Mouse (Mus musculus) urinary bladder, adult 2 months (tissue): ENCODE results near the gene Dffa. TPM values are rescaled to one million over a fixed set of nuclear protein-coding genes. Genes with fewer than 3 reads are reported as not detected.
A peak's percentile ranks its signal among the peaks of the same experiment; 100 is the strongest.
"Not testable (repeated sequence)": the region's sequence is repeated elsewhere in the genome, so short reads cannot be mapped to it uniquely, and the experiment has no call there.

ENCODE experiments used
- DNase-seq: peaks from one replicate; pipeline ENCODE4 v3.0.0; 2022; ENCODE audit warnings: low spot score
- polyA plus RNA-seq: library from polyadenylated mRNA; depleted of rRNA; stranded (reverse); fragments of >200 nt; gene quantifications from 2 replicates; pipeline ENCODE4 v1.2.3, GENCODE M21; 2012

Gene Dffa
- polyA plus RNA-seq, 1 experiment, result 32.9 TPM

DNA sequence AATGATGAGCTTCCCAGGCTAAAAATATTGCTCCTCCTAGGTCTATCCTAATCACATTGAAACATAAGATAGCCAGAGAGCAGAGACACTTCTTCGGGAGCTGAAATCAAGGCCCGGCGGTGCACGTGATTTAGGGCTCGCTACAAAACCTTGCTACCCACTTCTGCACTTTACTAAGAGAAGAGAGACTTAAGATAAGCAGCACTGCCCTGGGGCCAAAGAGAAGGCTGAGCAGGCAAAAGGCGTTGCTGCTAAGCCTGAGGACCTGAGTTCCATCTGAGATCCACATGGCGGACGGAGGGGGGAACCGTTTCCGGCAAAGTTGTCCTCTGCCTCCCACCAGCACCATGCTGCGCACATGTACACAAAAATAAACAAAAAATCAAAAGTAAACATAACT, 5.4 kb upstream of the Dffa start:
- DNase-seq, result no peak

DNA sequence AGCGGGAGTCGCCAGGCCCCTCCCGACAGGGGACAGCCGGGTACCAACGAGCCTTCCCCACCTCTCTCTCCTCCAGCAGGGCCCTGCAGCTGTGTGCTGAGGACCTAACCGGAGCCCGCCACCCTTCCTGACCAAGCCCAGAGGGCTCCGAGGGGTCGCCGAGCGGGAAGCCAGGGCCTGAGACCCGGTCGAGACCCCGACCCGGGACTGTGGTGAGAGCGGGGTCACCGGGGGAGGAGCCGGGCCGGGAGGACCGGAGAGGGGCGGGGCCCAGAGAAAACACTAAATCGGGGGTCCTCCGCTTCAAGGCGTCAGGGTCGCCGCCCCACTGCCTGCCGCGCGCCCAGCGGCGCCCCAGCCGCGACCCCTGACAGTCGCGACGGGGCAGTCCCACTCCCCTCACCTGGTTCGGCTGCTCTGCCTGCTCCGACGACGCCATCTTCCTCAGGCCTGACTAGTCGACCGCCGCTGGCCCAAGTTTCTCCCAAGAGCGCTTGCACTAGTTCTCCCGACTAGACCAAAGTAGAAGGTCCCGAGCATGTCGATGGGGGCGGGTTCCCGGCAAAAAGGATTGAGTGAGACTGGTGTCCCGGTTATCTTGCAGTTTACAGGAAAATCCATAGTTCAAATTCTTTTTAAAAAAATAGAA, 4.5 kb upstream of the Dffa start, which contains the start of gene Pex14:
Gene Pex14 (minus strand): TSS at position 508 of the 649 bp plus-strand sequence.
- peak; percentile 80 for DNase-seq

DNA sequence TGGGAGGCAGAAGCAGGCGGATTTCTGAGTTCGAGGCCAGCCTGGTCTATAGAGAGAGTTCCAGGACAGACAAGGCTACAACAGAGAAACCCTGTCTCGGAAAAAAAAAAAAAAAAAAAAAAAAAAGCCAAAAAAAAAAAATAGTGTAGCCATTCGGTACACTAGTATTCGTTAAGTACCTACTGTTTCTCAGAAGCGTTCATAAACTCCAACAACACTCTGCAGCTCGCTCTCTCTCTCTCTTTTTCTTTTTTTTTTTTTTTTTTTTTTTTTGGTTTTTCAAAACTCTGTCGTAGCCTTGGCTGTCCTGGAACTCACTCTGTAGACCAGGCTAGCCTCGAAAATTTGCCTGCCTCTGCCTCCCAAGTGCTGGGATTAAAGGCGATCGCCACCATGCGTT, 3.5 kb upstream of the Dffa start:
- not testable (repeated sequence) for DNase-seq

DNA sequence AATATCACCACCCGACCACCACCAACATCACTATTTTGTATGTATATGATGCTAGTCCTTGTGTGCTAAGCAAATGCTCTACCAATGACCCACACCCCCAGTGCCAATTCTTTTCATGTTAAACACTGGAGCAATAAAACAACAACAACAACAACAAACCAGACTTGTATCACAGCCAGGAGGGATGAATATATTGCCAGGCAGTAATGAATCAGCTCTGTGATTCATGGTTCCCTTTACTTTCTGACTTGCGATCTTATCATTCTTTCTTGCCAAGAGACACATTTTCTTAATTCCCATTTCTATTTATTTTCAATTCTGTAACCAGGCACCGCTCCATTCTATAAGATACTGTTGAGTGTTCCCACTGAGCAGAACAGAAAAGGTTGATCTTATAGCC, 2.5 kb upstream of the Dffa start:
- DNase-seq, result no peak

DNA sequence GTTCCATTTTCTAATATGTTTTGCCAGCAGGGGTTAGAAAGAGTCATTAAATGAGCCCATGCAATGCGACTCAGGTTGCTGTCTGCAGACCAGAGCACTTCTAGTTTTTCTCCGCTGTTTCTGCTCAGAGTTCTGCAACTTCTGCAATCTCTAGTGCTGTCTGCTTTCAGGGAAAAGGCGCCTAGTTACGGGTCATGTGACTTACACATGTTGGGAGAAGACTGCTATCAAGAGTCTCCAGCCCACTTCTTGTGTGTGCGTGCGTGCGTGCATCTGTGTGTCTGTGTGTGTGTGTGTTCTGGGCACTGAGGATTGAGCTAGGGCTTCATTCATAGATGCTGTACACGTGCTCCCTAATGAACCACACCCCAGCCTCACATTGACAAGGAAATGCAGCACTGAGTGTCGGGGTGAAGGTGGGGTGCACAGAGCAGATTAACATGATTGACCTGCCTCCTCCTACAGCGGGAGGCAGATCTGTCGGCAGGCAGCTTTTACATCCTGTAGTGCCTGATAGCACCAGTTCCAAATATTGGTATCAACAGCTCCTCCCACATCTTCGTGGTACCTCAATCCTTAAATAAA, 16.1 kb downstream of the Dffa start:
- not testable (repeated sequence) for DNase-seq

DNA sequence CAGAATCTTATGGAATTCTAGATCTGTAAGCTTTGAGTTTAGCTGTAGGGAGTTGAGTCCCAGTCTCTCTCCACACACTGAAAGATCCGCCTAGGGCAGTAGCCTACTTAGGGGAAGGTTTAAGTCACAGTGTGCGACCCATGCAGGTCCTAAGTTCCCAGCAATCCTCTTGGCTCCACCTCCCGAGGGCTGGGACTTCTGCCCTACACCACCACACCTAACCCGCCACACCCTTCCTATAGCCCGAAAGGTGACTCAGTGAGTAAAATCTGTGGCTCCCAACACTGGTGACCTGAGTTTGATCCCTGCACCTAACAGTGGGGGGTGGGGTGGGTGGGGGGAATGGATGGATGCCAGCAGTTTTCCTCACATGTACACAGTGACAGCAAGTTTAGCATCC, 19.5 kb downstream of the Dffa start:
- no peak for DNase-seq

DNA sequence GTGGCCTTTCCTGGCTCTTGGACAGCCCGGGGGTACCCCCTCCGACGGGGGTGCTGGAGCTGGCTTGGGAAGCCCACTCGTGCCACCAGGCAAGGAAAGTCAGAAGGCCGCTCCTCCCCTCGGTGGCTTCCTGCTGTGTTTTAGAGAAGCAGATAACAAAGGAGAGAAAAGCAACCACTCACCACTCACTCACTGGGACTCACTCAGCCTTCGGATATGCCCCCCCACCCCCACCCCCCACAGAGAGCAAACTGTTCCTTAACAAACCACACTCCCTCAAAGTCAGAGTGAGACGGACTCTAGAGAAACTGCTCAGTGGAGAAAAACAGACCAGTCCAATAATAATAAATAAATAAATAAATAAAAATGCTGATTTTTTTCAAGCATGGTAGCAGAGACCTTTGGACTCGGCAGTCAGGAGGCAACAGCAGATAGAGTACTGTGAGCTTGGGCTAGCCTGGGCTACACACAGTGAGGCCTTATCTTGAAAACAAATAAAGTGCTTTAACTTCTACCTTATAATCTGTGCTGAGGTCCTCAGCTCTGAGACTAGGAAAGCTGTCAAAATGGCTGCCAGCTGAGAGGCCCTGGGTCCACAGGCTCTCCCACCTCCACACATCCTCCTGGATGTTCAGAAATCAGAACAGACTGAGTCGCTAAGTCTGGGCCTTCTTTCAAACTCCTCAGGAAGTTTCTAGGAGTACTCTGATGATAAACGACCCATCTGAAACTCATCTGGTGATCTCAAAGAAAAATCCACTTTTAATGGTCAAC, 21.6 kb downstream of the Dffa start:
- no peak for DNase-seq

DNA sequence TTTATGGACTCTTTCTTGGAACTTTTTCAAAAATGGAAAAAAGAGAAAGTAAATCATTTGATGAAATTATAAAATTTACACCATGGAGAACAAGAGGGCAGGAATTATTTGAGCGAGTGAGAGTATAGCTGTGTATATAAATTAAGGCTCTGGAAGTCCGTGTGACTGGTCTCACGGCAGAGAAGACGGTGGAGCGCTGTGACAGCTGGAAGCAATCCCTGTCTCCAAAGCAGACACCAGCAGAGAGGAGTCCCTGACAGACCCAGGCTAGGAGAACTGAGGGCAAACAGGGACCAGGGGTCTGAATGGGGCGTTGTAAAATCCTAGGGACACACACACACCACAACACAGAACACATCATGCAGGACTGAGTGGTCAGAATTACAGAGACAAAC, 22.2 kb downstream of the Dffa start:
- DNase-seq, result no peak

DNA sequence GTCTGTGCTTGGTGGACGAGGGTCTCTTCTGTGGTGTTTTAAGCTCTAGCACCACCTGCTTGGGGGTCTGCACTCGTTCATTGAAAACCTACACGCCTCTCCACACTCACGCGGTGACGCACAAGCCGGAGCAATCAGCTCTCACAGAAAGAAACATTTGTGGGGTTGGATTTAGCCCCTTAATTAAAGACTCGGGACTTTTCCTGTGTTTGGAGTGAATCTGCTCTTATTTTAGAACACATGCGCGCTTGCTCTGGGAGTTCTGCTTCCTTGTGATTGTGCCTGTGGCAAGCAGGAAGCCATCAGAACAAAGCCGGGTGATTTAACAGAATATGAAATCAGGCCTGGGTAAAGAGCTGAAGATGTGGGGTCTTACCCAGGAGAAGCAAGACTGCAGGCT, 22.7 kb downstream of the Dffa start, which contains the start of gene Cort:
Gene Cort (minus strand): TSS at position 101 of the 400 bp plus-strand sequence.
- DNase-seq, result no peak

DNA sequence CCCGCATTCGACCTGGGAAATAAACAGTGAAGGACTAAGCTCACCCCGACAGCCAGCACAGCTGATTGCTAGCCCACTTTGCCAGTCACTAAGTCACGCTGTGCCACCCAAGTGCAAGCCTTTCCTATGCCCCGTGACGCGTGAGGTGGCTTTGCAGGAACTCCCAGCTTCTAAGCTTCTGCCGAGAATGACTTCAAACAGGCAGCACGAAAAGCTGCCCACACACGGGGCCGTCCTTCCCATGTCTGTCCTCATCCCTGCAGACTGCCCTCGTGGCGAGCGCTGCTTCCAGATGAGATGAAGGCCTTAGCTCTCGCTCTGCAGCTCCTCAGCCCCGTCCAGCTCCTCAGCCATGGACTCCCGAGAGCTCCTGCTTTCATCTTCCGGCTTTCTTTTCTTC, 24.5 kb downstream of the Dffa start:
- DNase-seq, result no peak

DNA sequence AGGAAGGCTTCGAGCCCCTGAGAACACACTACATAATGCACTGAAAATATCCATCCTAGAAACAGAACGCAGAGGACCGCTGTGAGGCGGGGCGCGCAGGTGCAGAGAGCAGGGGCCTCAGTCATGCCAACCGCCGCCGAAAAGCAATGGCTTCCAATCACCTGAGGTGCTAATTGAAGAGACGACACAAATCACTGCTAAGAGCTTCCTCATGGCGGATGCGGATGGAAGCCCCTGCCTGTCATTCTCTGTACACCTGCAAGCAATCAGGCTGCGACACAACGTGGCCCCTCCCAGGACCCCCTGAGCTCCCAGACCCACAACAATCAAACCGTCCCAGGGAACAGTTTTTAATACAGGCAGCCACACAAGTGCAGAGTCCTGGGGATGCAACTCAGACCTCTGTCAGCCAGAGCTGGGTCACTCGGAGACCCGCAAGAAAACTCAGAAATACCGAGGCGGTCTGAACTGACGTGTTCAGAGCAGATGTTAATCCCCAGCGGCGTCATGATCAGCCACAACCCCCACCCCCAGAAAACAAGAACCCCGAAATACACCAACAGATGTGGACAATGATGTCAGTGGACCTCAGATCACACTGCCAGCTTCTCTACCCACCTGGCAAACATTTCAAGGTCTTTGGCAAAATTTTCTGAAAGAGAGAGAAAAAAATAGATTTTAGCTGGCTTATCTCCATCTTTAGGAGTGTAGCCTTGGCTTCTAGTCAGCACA, 27.2 kb downstream of the Dffa start:
- DNase-seq, result no peak

DNA sequence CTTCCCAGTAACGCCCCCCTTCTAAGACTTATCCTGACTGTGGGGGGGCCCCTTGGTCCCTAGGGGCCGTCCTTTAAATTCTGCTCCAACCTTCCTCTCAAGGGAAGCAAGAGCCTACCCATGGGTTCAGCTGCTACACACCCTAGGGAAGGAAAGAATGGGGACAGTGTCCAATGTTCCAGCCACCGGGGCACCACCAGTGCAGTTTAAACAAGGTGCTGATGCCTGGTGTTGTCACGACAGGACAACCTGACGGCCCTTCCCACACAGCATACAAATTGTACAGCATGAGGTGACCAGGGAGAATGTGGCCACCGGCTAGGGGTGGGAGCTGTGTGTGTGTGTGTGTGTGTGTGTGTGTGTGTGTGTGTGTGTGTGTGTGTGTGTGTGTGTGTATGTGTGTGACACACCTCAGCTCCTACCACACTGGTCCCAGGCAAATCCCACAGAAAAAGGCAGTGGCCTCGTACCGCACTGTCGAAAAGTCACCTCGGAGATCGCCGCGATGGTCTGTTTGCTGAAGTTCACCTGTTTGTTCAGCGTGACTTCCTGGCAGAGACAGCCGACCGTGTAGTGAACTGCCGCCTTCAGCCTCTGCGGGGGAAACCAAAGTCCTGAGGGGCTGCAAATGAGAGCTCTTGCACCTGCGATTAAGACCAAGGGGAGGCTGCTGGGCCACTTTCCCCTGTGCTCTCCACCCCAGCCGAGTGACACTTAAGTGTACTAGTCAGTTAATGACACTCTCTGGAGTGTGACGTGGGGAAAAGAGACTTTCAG, 28.0 kb downstream of the Dffa start:
- no peak for DNase-seq

DNA sequence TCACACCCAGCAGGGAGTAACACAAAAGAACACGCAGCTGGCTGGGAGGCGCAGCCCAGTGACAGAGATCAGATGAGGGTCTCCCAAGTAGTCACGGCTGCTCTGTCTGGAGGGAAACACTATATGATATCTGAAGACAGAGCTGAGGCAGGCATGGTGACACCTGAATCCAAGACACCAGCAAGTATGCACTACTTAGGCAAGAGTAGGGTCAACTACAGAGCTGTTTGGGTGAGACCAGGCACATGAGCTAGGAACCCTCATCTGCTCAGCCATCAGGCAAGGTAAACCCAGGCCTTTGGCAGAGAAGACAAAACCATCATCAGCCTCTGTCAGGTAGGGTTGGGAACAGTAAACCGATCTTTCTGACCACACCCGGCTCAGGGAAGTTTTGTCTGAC, 29.4 kb downstream of the Dffa start:
- DNase-seq, result no peak

DNA sequence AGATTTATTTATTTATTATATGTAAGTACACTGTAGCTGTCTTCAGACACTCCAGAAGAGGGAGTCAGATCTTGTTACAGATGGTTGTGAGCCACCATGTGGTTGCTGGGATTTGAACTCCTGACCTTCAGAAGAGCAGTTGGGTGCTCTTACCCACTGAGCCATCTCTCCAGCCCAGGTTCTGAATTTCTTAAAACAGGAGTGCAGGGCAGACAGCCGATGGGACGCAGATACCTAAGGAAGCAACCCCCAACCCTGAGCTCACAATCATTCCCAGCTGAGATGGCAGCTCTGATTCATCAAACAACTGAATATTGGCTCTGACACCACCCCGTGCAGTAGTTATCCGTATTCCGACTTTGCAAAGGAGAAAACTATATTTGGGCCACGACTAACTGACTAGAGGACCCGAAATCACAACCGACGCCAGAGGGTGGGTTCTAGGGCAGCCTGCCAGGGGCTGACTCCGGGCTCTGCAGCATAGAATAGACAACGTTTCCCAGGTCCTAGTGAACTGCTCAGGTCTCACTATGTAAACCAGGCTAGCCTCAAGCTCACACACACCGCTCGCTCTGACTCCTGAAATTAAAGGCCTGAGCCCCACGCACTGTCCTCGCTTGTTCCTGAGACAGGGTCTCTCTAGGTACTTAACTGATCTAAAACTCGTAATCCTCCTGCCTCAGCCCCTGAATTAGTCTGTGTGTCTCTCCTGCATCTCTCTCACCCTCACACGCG, 32.3 kb downstream of the Dffa start:
- DNase-seq, result no peak

DNA sequence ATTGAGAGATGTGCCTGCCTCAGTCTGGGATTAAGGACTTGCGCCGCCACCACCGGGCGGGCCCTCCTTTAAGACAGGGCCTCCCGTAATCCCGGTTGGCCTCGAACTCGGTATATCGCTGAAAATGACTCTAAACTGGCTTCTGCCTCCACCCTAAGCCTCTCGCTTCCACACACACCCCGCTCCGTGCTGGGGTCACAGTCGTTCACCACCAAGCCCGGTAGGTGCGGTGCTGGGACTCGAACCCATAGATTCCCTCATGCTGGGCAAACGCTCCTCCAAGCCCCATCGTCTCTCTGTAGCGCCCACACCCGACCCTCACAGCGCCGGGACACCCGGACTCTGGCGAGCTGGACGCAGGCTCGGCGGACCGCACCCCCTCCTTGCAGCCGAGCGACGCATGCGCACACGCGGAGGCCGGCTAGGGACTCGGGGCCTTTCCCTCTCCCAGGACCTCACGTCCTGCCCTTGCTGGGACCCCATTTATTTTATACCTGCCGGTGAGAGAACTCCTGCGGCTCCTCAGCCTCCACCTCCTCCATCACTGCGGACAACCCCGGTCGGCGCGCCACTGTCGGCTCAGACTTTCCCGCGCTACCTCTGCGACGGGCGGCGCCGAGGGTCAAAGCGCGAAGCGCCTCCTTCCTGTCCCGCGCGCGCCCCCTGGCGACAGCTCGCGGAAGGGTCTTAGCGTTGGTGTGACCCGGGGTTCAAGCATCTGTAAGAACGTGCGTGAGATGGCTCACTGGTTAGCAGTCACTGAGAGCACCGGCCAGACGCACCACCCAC, 33.2 kb downstream of the Dffa start, which contains the start of gene Cenps:
Gene Cenps (minus strand): TSS at position 648 of the 789 bp plus-strand sequence.
- peak; percentile 89 for DNase-seq

DNA sequence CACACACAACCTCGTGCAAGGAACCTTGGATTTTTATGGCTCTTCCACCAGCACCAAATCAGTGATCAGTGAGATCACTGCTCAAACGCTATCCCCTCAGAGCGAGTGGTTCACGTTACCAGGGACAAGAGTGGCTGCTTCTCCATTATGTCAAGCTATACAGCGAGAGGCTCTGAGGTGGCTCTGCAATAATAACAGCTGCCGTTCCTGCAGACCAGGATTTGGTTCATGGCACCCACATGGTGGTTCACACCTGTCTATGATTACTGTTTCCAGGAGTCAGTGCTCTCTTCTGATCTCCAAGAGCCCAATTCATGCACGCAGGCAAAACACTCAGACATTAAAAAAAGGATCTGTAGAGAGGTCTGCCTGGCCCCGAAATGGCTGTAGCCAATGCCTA, 34.6 kb downstream of the Dffa start:
- DNase-seq, result no peak

DNA sequence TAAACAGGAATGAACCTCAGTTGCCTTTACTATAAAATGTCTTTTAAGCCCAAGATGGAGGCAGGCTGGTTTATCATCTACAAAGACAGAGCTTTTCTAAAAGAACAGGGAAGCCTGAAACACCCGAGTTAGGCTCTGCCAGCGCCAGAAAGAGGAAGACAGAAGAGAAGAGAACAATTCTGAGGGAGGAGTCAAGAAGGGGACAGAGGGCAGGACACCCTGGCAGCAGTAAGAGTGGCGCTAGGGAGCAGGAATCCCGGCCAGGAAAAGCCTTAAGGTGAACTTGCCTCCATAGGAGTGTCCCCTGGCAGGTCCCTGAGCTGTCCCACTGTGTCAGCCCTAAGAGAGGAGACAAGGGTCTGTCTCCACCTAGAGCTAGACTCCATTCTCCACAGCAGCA, 39.6 kb downstream of the Dffa start:
- DNase-seq, result no peak

DNA sequence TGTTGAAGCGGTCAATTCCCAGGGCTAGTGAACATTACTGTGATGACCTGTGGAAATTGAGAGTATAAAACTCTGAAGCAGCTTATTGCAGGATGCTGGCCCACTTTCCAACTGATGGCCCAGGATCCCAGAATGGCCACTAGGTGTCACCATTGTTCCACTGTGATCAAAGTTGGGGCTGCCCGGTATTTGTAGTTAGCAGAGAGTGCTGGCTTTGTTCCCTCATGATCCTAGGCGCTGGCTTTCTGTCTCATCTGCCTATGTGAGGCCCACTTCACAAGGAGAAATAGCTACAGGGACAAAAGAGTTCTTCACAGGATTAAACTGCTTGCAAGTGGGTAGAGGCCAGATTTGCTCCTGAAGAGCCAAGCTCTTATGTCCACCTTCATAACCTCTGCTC, 40.5 kb downstream of the Dffa start:
- DNase-seq, result no peak

DNA sequence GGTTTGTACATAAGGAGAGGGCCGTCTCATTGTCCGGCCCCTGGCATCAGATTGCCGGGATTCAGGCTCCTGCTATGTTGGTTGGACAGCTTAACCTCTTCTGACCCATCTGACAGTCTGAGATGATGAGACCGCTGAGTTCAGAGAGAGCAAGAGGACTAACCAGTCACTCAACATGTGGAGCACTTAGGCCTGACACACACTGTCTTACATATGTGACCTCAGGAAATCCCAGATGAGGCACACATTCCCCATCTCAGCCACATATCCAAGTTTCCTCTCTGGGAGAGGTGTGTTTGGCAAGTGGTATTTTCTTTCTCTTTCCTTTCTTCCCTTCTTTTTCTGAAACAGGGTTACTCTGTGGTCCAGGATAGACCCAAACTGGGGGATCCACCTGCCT, 41.2 kb downstream of the Dffa start:
- no peak for DNase-seq

DNA sequence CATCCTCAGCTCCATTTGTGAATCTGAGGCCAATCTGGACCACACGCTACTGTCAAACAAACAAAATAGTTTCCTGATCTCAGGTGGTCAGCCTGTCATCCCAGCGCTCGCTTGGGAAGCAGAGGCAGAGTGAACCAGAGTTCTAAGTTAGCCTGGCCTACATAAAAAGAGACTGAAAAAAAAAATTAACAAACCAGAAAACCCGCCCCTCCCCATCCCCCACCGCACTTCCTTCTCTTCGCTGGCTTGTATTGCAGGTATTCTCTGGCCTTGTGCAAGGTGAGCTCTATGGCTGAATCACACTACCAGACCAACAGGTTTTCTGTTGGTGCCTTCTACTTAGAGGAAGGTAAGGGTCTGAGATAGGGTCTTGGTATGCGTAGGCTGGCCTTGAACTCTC, 43.6 kb downstream of the Dffa start:
- no peak for DNase-seq
